Mouse (Mus musculus) neural tube, embryonic 12.5 days (tissue): ENCODE measurements at regions not wholly inside any gene's neighbourhood (a gene's known extent, or its start where the extent isn't known, plus 50 kb on each side); places are given as distances from the start of the nearest gene placed in this dataset.
A peak's percentile ranks its signal among the peaks of the same experiment; 100 is the strongest.

Experiments
- ATAC-seq: fragments of 200-750 bp; cut with Nextera tagmentation; 2 replicates; pipeline ENCODE4 v1.8.0; 2017; ENCODE audit warnings: low read depth, mild to moderate bottlenecking, moderate TSS enrichment, moderate library complexity; ENCODE audit not compliant: low FRiP score
- H3K27ac ChIP-seq: fragments of 300-500 bp; sonication (generic); 2 replicates; pipeline ENCODE4 v1.5.1; 2016
- H3K27me3 ChIP-seq: fragments of 300-500 bp; sonication (generic); replicated peaks from 2 replicates; pipeline ENCODE4 v1.6.1; 2016; ENCODE audit warnings: mild to moderate bottlenecking
- H3K36me3 ChIP-seq: fragments of 300-500 bp; sonication (generic); 2 replicates; pipeline ENCODE4 v1.6.1; 2016; ENCODE audit warnings: mild to moderate bottlenecking
- H3K4me1 ChIP-seq: fragments of 300-500 bp; sonication (generic); 2 replicates; pipeline ENCODE4 v1.6.1; 2016
- H3K4me2 ChIP-seq: fragments of 300-500 bp; sonication (generic); replicated peaks from 2 replicates; pipeline ENCODE4 v1.6.1; 2016; ENCODE audit warnings: mild to moderate bottlenecking
- H3K4me3 ChIP-seq: fragments of 300-500 bp; sonication (generic); 2 replicates; pipeline ENCODE4 v1.5.1; 2016
- H3K9ac ChIP-seq: fragments of 300-500 bp; sonication (generic); 2 replicates; pipeline ENCODE4 v1.6.1; 2016; ENCODE audit warnings: mild to moderate bottlenecking
- H3K9me3 ChIP-seq: fragments of 300-500 bp; sonication (generic); 2 replicates; pipeline ENCODE4 v1.6.1; 2016; ENCODE audit warnings: mild to moderate bottlenecking
- WGBS: fragments of 180-500 bp; shearing (Covaris S2); methylation state at CpG from one replicate; pipeline ENCODE4 v1.1.7; 2016; 5-methylcytosine and 5-hydroxymethylcytosine counted together

DNA sequence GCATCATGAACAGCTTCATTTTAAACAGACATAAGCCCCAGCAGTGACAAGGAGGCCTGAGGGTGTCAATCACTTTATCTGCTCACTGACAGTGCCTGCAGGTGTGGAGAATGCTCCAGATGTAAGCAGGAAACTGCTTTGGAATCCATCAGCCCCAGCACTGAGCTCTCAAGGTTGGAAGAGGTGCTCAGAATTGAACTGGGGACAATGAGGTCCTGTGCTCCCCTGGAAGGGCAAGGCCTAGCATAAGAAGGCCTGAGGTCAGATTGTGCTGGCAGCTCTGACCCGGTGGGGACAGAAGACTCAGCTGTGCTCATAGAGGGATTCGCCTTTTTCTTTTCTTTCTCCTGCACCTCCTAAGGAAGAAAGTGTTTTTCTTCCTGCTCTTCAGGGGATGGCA lies 82.2 kb upstream of the Lgalsl start:
- H3K4me2 ChIP-seq, result no peak overlapping the region
- no peak overlapping the region for H3K4me3 ChIP-seq
- no peaks in the 10 kb centered on the region for H3K27me3 ChIP-seq
- WGBS, result 80% methylated on average over 2 of the region's 2 CpGs
- no peak overlapping the region for H3K27ac ChIP-seq
- H3K36me3 ChIP-seq, result no peaks in the 10 kb centered on the region
- peaks cover 10% of the 10 kb centered on the region; the same call in 1 of the 2 replicates for H3K4me1 ChIP-seq
- H3K9ac ChIP-seq, result no peak overlapping the region
- no peaks in the 10 kb centered on the region for H3K9me3 ChIP-seq
- no peak for ATAC-seq

DNA sequence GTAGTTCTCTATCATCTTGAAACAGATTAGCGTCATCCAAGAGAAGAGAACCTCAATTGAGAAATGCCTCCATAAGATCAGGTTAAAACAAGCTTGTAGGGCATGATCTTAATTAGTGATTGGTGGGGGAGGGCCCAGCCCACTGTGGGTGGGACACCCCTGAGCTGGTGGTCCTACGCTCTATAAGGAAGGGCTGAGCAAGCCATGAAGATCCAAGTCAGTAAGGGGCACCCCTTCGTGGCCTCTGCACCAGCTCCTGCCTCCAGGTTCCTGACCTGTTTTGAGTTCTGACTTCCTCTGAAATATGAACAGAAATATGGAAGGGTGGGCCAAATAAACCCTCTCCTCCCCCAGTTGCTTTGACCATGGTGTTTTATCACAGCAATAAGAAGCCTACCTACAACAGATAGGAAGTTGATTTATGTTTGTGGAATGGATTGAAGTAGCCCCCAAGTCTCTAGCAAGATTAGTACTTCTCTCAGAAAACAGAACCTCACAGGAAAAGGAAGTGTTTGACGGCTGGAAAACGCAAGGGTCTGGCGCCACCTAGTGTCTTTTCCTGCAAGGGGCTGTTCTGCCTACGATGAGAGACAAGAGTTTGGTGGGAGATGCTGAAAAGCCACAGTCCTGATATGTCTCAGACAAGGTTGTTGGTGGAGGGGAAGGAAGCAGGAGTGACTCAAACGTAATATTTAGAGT lies 82.9 kb upstream of the Lgalsl start:
- Histone ChIP-seq H3K4me1 (peaks cover 10% of the 10 kb centered on the region; the same call in 1 of the 2 replicates), H3K9ac (no peak overlapping the region), H3K27ac (no peak overlapping the region), H3K9me3 (no peaks in the 10 kb centered on the region), H3K27me3 (no peaks in the 10 kb centered on the region), H3K36me3 (no peaks in the 10 kb centered on the region), H3K4me3 (no peak overlapping the region), H3K4me2 (no peak overlapping the region)
- ATAC-seq, result peak; percentile 61; the same call in 1 of the 2 replicates
- WGBS, result 24% methylated on average over 8 of the region's 8 CpGs

- Histone ChIP-seq H3K4me2 (0 out of 2 replicates have a peak overlapping the region, but pooled peaks have one; percentile 22), H3K27me3 (no peaks in the 10 kb centered on the region), H3K4me3 (no peak overlapping the region), H3K9ac (no peak overlapping the region), H3K4me1 (peaks cover 10% of the 10 kb centered on the region; the same call in 1 of the 2 replicates), H3K9me3 (no peaks in the 10 kb centered on the region), H3K36me3 (no peaks in the 10 kb centered on the region), H3K27ac (no peak overlapping the region)
- no peak; the same call in 1 of the 2 replicates for ATAC-seq
- 73% methylated on average over 12 of the region's 12 CpGs for WGBS
These were observed 83.6 kb upstream of the Lgalsl start for GRCm38 (mm10) chr11:20914297-20914997.

DNA sequence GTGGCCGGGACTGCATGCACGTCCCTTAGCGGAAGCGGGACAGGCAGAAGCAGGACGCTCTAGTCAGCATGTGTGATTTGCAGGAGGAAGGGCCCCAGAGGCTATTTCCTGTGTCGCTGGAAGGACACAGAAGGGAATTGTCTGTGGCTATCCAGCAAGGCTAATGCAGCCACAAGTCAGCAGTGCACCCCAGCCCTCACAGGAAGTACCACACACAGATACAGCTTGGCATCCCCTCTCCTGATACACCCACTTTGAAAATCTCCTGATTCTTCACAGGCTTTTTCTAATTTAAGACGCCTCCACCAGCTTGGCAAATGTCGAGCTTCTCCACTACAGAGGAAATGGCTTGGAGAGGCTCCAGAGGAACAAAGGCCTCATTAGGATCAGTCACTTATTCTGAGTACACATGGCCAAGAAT lies 84.3 kb upstream of the Lgalsl start:
- no peak overlapping the region for H3K27ac ChIP-seq
- H3K4me3 ChIP-seq, result no peak overlapping the region
- H3K9me3 ChIP-seq, result no peaks in the 10 kb centered on the region
- no peaks in the 10 kb centered on the region for H3K27me3 ChIP-seq
- 27% methylated on average over 8 of the region's 8 CpGs for WGBS
- peak; percentile 39; the same call in 1 of the 2 replicates for ATAC-seq
- peaks cover 10% of the 10 kb centered on the region; the same call in 1 of the 2 replicates for H3K4me1 ChIP-seq
- 0 out of 2 replicates have a peak overlapping the region, but pooled peaks have one; percentile 22 for H3K4me2 ChIP-seq
- no peaks in the 10 kb centered on the region for H3K36me3 ChIP-seq
- H3K9ac ChIP-seq, result no peak overlapping the region

GRCm38 (mm10) chr11:20915687-20916432 lies 85.0 kb upstream of the Lgalsl start:
- Histone ChIP-seq H3K36me3 (no peaks in the 10 kb centered on the region), H3K27me3 (no peaks in the 10 kb centered on the region), H3K9ac (0 out of 2 replicates have a peak overlapping the region, but pooled peaks have one; percentile 17), H3K4me2 (no peak overlapping the region), H3K4me3 (no peak overlapping the region), H3K9me3 (no peaks in the 10 kb centered on the region), H3K27ac (no peak overlapping the region), H3K4me1 (peaks cover 10% of the 10 kb centered on the region; the same call in 1 of the 2 replicates)
- 49% methylated on average over 7 of the region's 7 CpGs for WGBS
- no peak for ATAC-seq

DNA sequence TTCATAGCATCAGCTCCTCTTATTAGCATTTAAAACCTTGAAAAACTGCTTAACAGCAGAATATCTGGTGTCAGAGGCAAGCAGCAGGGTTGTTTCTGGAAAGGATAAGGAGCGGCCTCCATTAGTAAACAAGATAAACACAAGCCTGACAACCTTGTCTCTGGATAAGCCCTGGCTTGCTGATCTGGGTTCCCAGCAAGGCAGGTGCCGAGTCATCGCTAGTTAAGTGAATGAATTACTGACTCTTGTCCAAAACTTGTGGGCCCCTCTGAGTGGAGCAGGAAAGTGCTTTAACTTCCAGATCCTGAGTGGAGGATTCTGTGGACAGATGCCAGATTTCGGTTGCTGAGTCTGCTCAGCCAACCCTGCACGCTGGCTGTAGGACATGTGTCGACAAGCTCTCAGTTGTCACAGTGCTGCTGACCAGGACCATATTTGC lies 85.6 kb upstream of the Lgalsl start:
- Histone ChIP-seq H3K4me2 (no peak overlapping the region), H3K9me3 (no peaks in the 10 kb centered on the region), H3K36me3 (no peaks in the 10 kb centered on the region), H3K4me1 (peaks cover 10% of the 10 kb centered on the region; the same call in 1 of the 2 replicates), H3K9ac (no peak overlapping the region), H3K4me3 (no peak overlapping the region), H3K27me3 (no peaks in the 10 kb centered on the region), H3K27ac (no peak overlapping the region)
- ATAC-seq, result no peak
- WGBS, result 84% methylated on average over 6 of the region's 6 CpGs

DNA sequence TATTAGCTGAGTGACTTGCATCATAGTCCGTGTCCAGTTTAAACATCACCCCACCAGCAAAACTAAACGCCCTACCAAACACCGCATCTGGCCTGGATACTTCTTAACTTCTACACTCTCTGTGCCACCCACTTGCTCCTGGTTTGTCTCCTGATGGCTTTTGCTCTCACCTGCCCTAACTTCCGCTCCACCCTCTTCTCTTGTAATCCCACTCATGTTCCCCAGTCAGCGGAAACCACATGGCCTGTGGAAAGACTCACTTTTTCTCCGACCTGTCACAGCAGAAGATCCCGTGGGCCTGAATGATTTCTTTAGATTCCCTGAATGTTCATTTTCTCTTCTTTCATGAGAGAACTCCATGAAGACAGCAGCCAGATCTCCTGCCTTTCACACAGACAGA lies 86.1 kb upstream of the Lgalsl start:
- Histone ChIP-seq H3K4me3 (no peak overlapping the region), H3K9me3 (no peaks in the 10 kb centered on the region), H3K4me2 (no peak overlapping the region), H3K36me3 (no peaks in the 10 kb centered on the region), H3K9ac (no peak overlapping the region), H3K27ac (no peak overlapping the region), H3K4me1 (peaks cover 10% of the 10 kb centered on the region; the same call in 1 of the 2 replicates), H3K27me3 (no peaks in the 10 kb centered on the region)
- ATAC-seq, result no peak
- WGBS, result 90% methylated on average over 7 of the region's 7 CpGs

DNA sequence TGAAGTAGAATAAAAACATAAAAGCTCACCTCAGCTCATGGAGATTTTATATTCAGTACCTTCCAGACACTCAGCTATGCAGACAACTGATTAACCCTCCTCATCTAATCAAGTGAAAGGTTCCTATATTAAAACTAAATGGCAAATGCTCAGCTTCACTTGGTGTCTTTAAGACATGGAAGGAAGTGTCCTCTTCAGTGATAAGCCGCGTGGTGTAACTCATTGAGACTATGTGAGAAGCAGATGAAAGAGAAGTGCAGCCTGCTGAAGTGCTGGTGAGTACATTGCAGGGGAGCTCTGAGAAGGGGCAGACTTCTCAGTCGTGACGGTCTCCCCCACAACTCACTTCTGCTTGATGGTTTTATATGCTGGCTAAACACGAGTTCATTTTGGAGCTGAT lies 86.6 kb upstream of the Lgalsl start:
- Histone ChIP-seq H3K4me1 (peaks cover 10% of the 10 kb centered on the region; the same call in 1 of the 2 replicates), H3K9ac (no peak overlapping the region), H3K36me3 (no peaks in the 10 kb centered on the region), H3K27me3 (no peaks in the 10 kb centered on the region), H3K4me2 (no peak overlapping the region), H3K9me3 (no peaks in the 10 kb centered on the region), H3K4me3 (no peak overlapping the region), H3K27ac (no peak overlapping the region)
- 61% methylated on average over 5 of the region's 5 CpGs for WGBS
- ATAC-seq, result no peak

DNA sequence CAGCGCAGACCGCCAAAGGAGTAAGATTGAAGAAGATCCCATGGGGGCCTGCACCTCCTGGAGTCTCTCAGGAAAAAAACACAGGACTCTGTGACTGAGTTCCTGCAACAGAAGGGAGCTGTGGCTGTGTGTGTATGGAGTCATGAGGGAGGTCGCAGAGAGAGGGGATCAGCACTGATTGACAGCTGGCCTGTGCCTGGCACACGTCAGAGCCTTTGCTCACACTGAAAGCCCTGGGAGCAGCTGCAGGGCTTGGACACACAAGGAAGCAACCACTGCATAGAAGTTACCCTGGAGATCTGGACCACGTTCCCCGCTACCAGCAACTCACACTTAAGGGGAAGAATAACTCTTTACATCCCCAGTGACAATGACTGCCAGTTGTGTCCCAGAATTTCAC lies 92.3 kb upstream of the Lgalsl start:
- Histone ChIP-seq H3K4me1 (no peaks in the 10 kb centered on the region), H3K4me3 (no peak overlapping the region), H3K9me3 (no peaks in the 10 kb centered on the region), H3K27ac (no peak overlapping the region), H3K27me3 (no peaks in the 10 kb centered on the region), H3K9ac (no peak overlapping the region), H3K36me3 (no peaks in the 10 kb centered on the region), H3K4me2 (no peak overlapping the region)
- no peak for ATAC-seq
- WGBS, result 58% methylated on average over 6 of the region's 6 CpGs

DNA sequence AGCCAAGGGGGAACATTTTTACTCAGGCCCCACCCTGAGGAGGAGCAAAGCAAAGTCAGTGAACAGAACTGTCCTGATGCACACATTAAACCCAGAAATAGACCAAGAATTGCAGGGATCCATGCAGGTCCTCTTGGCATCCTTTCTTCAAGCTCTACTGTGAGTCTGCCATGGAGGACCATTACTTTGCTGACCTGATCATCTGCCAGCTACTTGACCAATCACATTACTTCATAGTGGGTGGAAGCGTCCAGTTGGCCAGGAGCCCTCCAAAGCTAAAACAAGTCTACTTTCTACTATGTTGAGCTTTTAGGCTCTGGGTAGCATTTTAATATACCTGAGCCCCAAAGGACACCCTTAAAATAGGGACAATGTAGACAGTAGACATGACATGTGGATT lies 98.6 kb upstream of the Lgalsl start:
- no peaks in the 10 kb centered on the region for H3K9me3 ChIP-seq
- WGBS, result 85% methylated on average over 1 of the region's 1 CpGs
- H3K4me1 ChIP-seq, result no peaks in the 10 kb centered on the region

DNA sequence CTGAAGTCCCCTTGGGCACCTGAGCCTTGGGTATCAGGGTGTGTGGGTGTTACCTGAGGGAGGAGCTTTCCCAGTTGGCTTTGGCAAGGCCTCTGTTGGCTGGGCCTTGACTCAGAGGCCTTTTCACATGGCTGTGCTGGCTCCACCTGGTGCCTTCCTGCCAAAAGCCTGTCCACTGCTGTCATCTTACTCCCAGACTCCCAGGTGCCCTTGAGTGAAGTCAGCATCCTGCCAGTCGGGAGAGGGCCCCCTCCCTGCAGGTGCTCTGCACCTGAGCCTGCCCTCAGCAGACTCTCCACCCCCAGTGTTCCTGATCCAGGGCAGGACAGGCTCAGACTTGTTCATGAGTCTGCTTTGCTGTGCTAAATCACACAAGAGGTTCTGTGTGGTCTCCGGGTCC lies 99.2 kb upstream of the Lgalsl start:
- 66% methylated on average over 2 of the region's 2 CpGs for WGBS
- Histone ChIP-seq H3K36me3 (no peaks in the 10 kb centered on the region), H3K9ac (no peak overlapping the region), H3K27ac (no peak overlapping the region), H3K4me1 (no peaks in the 10 kb centered on the region), H3K27me3 (no peaks in the 10 kb centered on the region), H3K9me3 (no peaks in the 10 kb centered on the region), H3K4me3 (no peak overlapping the region), H3K4me2 (no peak overlapping the region)
- ATAC-seq, result no peak

More for the DNA sequence above, 98.6 kb upstream of the Lgalsl start:
- no peaks in the 10 kb centered on the region for H3K36me3 ChIP-seq
- H3K9ac ChIP-seq, result no peak overlapping the region
- no peaks in the 10 kb centered on the region for H3K27me3 ChIP-seq
- no peak overlapping the region for H3K27ac ChIP-seq
- H3K4me3 ChIP-seq, result no peak overlapping the region
- ATAC-seq, result no peak
- H3K4me2 ChIP-seq, result no peak overlapping the region

DNA sequence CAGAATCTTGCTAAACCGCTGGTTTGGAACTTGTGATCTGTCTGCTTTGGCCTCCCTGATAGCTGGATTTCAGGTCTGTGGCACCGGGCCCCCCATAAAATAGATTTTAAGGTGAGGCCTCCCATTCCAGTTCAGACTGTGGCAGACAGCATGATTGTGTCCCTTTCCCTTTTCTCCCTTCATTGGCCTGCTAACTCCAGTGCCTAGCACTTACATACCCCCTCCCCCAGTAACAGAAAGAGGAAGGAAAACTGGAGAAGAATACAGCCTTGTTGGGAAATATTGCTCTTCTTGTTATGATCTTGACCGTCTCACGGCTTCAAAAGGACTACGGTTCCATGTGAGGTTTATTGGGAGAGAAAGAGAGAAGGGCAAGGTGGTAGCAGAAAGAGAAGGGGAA lies 99.7 kb upstream of the Lgalsl start:
- 92% methylated on average over 5 of the region's 5 CpGs for WGBS
- H3K4me2 ChIP-seq, result no peak overlapping the region
- H3K4me1 ChIP-seq, result no peaks in the 10 kb centered on the region
- no peaks in the 10 kb centered on the region for H3K36me3 ChIP-seq
- no peaks in the 10 kb centered on the region for H3K9me3 ChIP-seq
- no peak for ATAC-seq
- H3K4me3 ChIP-seq, result no peak overlapping the region
- H3K27me3 ChIP-seq, result no peaks in the 10 kb centered on the region
- no peak overlapping the region for H3K9ac ChIP-seq
- no peak overlapping the region for H3K27ac ChIP-seq
